Mouse (Mus musculus): Measurements from ENCODE around the gene Tspan4.

Tspan4 gene

DNA sequence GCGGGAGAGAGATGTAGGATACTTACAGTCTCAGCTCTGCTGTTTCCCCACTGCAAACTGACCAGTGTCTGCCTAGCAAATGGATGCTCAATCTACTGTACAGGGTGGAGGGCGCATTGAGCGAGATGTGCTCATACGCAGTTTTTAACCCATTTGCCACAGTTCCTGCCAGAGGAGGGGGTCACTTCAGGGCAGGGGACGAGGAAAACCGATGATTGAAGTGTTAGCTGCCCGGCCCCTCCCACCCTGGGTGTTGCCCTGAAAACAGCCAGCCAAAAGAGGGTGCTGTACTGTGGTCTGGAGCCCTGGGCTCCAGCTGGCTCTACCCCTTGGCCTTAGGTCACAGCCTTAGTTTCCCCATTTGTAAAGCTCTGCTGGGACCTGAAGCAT, 1.9 kb downstream of the Tspan4 start:
- no peak for DNase-seq (ENCODE audit: low read depth, low spot score)

DNA sequence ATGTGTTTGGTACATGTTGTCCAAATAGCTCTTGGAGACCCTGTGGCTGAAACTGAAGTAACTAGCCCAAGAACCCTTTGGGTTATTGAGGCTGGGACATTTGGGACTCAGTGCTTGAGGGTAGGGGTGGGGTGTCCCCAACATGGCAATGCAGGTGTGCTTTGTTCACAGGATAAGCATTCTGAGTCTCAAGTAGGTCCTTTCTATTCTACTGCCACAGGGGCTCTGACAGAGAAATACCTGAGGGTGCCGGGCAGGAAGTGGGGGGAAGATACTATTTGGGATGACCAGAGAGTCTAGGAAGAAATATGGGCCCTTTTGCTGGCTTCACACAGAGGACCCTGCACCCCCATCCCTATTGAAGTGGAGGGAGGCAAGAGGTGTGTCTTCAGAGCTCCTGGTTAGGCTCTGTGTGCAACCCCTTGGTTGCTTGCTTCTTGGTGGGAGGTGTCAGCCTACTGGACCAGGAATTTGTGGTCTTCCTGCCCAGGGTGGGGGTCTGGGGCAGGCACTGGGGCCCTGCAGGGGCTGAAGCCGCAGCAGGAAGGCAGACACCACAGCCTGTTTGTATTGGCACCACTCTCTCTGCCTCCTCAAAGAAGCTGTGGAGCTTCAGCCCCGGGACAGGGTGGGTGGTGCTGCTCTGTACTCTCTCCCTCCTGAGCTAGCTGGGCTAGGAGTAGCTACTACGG, 2.7 kb downstream of the Tspan4 start:
- no peak for DNase-seq (ENCODE audit: low read depth, low spot score)

DNA sequence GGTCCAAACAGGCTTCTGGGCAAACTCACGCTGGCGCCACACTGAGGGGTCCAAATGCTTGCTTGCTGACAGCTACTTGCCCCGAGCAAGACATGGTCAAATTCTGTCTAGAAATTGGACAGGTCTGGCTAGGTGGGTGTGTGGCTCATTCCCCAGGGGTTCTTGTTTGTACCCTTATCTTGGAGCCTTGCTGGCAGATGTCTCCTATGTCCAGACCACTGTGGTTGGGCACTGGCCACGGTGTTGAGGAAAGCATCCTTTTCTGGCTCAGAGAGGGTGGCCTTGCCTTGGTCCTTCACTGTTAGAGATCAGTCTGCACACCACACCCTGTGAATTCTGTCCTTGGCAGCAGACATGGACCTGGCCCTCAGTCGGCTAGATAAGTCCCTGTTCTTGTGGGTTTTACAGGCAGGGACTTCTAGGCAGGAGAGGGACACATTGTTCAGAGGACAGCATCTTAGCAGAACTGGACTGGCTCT, 3.3 kb downstream of the Tspan4 start:
- no peak for DNase-seq (ENCODE audit: low read depth, low spot score)

DNA sequence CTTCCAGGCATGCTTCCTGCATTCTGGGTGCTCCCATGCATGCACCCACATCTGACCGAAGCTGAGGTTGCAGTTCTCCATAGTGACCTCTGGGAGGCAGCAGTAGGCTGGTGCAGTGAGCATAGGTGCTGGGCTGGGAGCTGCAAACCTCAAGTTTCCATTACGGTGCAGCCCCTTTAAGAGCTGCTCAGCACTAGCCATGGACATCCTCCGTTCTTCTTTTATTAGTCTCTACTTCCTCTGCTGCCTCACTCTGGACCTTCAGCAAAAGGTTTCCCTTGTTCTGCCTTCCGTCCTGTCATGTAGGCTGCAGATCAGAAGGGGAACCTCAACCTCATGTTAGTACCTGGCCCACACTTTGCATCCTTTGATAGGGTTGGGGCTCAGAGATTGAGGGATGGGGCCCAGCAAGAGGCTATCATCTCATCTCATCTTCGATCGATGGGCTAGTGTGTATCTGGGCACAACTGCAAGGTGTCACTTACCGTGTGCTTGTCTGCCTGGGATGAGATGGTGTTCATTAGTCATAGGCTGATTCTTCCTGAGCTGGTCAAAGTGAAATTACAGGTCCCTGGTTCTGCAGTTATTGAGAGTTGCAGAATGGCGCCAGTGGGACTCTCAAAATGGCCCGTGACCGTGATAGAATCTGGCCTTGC, 5.9 kb downstream of the Tspan4 start:
- peak; percentile 75 for DNase-seq (ENCODE audit: low read depth, low spot score)

DNA sequence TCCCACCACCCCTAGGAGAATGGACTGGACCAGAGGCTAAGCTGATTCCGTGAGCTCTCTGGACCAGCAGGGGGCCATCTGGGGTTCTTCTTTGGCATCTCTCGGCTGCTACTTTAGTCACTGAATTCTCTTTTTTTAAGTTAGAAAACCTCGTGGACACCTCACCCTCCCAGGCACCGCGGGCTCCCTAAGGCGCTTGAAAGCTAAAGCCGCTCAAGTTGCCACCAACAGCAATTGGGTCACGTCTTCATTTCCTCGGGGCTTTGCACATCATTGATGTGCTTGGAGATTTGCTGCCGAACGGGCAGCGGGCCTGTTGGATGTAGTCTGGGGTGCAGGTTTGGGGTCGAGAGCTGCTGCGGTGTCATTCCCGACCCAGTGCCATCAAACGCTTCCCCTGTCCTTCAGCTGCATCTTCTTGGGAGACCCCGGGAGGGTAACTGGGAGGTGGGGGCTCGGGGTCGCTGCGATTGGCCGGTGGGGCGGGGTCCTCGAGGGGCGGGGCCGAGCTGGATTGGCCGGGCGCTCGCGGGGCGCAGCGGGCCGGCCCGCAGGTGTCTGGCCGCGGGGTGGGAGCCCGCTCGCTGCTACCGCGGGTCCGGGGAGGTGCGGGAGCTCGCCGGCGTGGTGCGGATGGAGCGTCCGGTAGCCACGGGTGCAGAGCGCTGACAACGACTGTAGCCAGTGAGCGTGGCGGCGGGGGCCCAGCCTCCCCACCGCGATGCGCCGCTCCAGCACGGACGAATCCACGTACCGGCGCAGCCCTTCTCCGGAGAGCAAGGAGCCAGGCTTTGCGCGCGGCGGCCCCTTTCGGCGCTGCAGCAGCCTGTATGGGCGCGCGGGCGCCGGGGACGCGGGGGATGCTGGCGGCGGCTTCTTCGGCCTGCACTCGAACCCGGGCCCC, 6.7 kb downstream of the Tspan4 start:
- DNase-seq (ENCODE audit: low read depth, low spot score) = no peak

DNA sequence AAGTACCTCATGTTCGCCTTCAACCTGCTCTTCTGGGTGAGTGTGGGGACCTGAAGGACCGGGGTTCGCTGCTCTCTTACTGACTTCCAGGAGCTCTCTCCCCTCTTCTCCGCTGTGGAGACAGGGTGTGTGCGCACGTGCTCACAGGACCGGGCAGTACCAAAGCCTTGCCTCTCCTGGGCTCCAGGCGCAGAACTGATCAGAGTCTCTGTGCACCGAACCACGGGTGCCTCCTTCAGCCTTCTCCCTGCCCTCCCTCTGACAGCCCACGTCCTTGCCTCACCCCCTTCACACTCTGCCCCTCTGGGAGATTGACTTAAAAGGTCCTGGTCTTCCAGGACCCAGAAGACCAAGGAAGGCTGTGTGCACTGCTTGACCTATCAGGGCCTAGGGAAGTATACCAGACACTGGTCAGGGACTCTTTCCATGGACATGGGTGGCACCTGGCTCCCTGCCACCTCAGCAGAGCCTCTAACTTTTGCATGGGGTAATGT, 7.5 kb downstream of the Tspan4 start:
- no peak for DNase-seq (ENCODE audit: low read depth, low spot score)

DNA sequence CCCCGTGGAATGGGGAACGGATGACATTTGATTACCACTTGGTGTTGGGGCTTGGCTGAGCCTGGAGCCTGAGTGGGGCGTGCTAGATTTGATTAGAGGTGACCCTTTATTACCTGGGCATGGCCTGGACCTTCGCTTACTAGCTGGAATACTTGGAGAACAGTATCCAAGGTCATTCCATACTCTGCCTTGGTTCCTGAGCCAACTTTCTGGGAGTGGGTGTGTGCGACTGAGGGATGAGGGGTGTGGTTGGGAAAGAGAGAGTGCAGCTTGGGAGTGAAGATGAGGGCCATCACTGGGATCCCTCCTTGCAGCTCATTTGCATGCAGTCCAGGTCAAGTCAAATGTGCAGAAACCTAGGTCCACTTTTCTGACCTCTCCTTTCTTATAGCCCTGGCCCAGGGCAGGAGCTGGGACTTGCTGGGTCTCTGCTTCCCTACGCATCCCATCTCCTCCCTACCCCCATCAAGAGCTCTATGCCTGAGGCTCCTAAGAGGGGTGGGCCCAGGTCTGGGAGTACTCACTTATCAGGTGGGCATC, 8.1 kb downstream of the Tspan4 start:
- no peak for DNase-seq (ENCODE audit: low read depth, low spot score)

DNA sequence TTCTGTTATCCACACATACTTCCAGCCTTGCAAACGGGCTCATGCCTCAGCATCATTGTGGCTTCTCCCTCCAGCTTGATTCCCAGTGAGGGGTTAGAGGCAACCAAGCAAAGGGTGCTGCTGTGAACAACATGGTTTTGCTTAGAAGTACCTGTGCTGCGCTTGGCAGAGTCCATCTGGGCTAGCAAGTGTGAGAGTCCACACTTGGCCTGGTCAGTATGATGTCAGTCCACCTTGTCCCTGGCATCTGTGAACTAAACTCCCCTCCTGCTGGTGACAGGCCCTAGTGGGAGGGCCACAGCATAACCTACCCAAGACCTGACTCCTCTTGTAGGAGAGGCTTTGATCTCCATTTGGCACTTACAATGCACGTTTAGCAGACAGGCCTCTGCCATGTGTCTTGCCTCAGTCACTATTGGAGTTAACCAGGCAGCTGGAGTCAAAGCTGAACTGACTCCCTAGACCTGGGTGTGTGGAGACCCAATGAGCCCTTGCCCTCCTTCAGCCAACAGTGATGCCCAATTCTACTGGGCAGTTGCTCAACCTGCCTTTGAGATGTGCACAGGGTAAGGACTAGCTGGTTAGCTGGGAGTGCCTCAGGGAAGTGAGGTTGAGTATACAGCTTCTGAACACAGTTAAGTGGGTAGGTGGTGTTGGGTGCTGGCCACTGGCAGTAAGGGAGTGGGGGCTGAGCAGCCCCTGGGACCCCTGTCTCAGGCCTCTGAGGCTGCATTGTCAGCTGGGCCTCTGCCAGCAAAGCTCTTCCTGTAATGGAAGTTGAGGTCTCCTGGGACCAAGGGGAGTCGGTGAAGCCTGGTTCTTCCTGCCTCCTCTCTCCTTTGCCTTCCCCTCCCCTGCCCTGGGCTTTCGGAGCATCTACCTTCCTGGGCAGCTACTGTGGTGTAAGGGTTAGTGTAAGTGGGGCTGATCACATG, 9.4 kb downstream of the Tspan4 start:
- no peak for DNase-seq (ENCODE audit: low read depth, low spot score)

DNA sequence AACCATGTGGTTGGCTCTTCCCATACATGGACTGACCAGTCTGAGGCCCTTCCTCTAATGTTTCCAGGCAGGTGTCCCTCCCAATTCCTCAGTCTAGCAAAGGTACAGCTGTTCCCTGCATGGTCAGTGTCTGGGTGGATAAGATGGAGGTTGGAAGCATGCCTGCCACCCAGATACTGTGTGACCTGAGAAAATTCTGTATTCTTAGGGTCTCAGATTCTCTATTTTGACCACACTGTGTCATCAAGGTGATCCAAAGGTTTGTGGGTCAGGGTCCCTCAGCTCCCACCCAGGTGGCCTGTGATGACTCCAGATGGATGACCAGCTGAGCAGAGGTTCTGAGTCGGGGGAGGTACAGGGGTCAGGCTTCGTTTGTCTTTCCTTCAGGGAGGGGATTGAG, 10.1 kb downstream of the Tspan4 start:
- DNase-seq (ENCODE audit: low read depth, low spot score) = no peak

DNA sequence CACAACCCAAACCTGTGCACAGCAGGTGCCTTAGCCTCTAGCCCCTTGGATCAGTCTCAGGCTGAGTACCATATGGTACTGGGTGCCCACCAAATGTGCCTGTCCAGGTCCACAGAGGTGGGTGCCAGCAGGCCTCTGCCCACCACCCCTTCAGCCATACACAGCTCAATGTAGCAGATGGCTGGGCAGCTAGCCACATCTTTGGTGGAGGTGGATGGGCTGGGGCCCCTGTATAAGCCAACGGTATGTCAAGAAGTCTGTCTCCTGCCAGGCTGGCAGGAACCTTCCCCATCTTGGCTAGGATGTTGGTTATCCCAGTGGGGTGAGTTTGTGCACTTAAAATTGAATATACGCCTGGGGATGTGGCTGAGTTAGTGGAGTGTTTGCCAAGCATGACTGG, 10.6 kb downstream of the Tspan4 start:
- DNase-seq (ENCODE audit: low read depth, low spot score) = no peak

DNA sequence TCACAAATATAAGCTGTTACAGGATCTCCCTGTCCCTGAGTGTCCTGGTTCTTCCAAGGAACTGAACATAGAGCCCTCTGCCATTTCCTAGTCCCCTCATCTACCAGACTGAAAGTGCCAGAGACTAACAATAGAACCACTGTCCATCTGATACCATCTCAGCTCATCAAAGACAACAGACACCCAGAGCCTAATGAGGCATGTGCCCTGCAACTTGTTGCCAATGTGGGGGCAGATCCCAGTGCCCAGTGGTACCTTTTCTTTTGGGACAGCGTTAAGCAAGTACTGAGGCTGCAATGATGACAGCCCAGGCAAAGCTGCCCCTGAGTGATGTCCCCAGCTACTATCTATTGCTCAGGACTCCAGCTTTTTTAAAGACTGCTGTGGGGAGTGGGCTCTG, 11.2 kb downstream of the Tspan4 start:
- no peak for DNase-seq (ENCODE audit: low read depth, low spot score)

DNA sequence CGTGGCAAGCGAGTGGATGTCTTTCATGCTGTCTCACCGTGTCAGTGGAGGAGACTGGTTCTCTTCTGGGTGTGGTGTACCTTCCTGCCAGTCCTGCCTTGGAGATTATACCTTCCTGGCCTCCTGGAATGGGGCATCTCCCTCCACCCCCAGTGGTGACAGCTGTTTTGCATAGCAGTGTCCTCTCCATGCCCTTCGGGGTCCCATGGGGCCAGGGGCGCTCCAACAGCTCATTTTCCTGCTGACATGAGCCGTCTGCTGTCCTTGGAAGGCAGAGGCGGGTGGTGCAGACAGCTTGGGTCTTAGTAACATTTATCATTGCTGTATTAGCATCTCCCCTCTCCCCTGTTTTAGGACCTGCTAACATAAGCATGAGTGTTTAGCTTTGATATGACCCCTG, 12.1 kb downstream of the Tspan4 start:
- no peak for DNase-seq (ENCODE audit: low read depth, low spot score)

DNA sequence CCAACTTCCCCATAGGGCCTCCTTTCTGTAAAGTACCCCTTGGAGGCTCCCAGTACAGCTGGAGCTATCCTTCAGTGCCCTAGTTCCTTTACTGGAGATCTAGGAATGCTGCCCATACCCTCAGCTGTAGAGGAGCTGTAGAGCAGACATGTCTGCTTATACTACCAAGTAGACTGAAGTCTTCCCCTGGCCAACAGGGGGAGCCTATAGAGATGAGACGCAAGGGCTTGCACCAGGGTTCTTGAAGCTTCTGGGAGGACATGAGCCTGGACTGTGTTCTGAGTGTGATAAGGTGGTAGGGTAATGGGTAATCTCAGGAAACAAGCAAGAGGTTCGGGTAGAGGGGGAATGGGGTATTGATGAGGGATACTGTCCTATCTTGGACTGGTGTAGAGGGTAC, 16.1 kb downstream of the Tspan4 start:
- no peak for DNase-seq (ENCODE audit: low read depth, low spot score)

DNA sequence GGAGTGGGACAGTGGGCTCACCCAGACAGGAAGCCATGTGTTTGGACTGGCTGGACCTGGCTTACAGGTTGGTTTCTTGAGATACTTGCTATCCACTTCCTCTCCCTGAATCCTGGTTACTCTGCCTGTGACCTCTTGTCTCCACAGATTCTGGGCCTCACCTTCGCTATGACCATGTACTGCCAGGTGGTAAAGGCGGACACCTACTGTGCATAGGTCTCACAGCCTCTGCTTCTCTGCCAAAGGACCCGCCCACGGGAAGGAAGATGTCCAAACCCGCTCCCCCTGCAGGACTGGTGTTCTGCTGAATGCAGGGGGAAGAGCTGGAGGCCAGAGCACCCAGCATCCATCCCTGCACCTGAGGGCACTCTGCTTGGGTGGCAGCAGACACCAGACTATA, 17.7 kb downstream of the Tspan4 start:
- no peak for DNase-seq (ENCODE audit: low read depth, low spot score)

DNA sequence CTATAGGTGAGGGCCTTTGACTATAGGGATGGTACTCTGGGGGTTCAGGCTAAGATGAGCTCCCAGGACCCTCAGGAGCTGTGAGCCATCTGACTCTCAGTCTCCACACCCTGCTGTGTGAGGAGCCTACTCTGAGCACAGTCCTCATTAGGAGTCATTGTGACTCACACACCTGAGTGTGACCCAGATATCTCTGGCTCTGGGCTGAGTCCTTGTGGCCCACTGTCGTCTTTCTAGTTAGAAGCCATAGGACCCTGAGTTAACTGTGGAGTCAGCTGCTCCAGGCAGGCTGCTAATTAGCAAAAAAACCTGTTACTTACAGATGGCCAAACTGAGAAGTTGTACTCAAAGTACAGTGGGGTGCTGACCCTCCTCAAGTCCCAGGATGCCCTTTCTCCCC, 18.7 kb downstream of the Tspan4 start:
- DNase-seq (ENCODE audit: low read depth, low spot score) = no peak

DNA sequence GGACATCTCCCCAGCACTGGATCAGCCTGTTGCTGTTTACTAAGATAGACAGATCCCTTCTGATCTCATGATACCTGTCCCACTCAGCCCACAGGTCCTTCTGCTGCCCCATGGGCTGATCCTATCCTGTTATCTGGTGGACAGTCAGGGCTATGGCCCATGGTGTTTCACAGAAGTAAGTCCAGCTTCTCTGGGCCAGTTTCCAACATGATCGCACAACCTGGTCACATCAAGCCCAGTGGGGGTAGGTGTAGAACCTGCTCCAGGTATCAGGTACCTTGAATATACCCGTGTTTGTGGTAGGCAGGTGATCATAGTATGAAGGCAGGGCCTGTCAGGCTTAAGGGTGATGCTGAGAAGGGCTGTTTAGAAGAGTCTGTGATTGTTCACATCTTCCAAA, 20.3 kb downstream of the Tspan4 start:
- no peak for DNase-seq (ENCODE audit: low read depth, low spot score)

DNA sequence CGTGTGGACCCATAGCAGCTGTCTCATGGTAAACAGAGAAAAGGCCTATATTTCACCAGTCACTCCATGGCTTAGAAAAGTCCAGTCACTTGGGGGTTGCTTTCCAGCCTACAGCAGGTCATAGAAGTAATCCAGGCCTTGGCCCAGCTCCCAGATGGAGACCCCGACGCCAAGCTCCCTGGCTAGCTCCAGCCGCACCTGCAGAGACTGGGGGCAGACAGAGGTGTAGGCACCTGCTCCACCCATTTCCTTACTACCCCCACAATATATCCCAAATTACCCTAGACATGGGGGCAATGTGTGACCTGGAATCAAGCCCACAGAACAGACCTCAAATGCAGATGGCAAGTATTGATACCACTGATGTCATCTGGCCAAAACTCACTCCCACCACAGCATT, 20.9 kb downstream of the Tspan4 start:
- no peak for DNase-seq (ENCODE audit: low read depth, low spot score)

DNA sequence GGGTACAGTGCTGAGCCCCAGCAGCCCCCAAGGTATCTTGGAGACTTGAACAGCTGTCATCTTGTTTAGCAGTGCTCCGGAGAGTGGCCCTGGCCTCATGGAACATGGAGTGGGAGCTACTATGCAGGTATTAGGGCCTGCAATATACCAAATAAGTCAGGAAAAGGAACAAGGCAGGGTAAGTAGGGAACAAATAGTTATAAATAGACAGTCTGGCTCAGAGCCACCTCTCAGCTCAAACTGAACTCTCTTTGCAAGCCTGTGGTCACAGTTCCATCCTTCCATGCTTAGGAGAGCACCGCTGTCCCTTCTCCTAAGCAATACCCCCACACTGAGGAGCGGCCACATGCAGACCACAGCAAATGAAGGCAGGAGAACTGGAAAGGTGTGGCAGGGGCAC, 22.6 kb downstream of the Tspan4 start:
- no peak for DNase-seq (ENCODE audit: low read depth, low spot score)

DNA sequence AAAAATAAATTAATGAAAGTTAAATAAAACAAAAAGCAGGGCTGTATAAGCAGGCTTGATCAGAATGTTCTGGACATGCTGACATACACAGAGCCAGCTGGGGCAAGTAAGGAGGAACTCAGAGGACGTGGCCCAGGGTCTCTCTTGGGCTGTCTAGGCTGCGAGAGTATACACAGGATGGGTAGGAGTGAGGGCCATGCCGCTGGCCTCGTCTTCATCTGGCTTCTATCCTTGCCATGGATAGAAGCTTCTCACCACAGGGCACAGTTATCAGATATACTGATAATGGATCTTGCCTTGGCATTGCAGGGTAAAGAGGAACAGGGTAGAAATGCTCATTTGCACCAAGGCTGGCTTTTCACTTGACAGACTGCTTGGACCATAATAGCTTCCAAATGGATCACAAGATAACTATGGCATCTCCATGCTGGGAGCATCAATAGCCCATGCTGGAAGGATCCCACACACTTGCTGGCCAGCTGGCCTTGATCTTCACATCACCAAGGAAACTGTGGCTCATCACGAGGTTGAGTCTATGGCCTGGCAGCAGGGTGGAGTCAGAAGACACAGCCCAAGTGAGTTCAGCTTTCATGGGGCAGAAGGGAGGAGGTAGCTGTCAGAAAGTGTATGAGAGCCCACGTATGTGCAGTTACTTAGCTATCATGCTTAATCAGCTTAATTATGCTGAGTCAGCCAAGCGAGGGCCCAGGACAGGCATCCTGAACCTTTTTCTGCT, 26.9 kb downstream of the Tspan4 start:
- DNase-seq (ENCODE audit: low read depth, low spot score) = no peak

DNA sequence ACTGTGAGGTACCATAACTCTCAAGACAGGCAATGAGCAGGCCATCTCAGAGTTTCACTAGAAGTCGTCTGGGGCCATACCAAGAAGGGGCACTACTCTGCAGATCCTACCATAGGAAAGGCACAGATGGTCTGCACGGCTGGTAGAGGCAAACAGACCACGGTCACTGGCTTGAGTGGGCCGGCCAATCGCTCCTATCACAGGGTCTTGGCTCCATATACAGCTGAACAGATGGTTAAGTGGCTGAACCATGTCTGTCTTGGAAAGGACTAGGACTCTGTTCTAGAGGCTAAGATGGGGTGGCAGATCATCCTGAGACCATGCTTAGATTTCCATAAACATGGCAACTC, 27.5 kb downstream of the Tspan4 start:
- DNase-seq (ENCODE audit: low read depth, low spot score) = no peak

Data from skeletal muscle tissue, adult 2 months (tissue).